Mouse (Mus musculus): ENCODE data around the gene Cwc22.
"Not testable (repeated sequence)": the region's sequence is repeated elsewhere in the genome, so short reads cannot be mapped to it uniquely, and the experiment has no call there.

Cwc22 gene

GRCm38 (mm10) chr2:77898436-77898835 lies 47.7 kb downstream of the Cwc22 start:
- DNase-seq (ENCODE audit: inconsistent ontology term): no peak

GRCm38 (mm10) chr2:77897988-77898387 lies 48.2 kb downstream of the Cwc22 start:
- no peak for DNase-seq (ENCODE audit: inconsistent ontology term)

- DNase-seq (ENCODE audit: inconsistent ontology term): no peak
Observed at GRCm38 (mm10) chr2:77897558-77897899, 48.6 kb downstream of the Cwc22 start.

- DNase-seq (ENCODE audit: inconsistent ontology term): no peak
Observed at GRCm38 (mm10) chr2:77896843-77897557, 49.2 kb downstream of the Cwc22 start.

- DNase-seq (ENCODE audit: inconsistent ontology term): not testable (repeated sequence)
Observed at GRCm38 (mm10) chr2:77895906-77896570, 50.1 kb downstream of the Cwc22 start.

- DNase-seq (ENCODE audit: inconsistent ontology term): no peak
Observed at GRCm38 (mm10) chr2:77894896-77895295, 51.3 kb downstream of the Cwc22 start.

- no peak for DNase-seq (ENCODE audit: inconsistent ontology term)
Observed at GRCm38 (mm10) chr2:77893505-77893904, 52.7 kb downstream of the Cwc22 start.

- no peak for DNase-seq (ENCODE audit: inconsistent ontology term)
Observed at GRCm38 (mm10) chr2:77892573-77892972, 53.6 kb downstream of the Cwc22 start.

GRCm38 (mm10) chr2:77890836-77891438 lies 55.2 kb downstream of the Cwc22 start:
- no peak for DNase-seq (ENCODE audit: inconsistent ontology term)

- no peak for DNase-seq (ENCODE audit: inconsistent ontology term)
Observed at GRCm38 (mm10) chr2:77889949-77890348, 56.2 kb downstream of the Cwc22 start.

GRCm38 (mm10) chr2:77889401-77889800 lies 56.8 kb downstream of the Cwc22 start:
- no peak for DNase-seq (ENCODE audit: inconsistent ontology term)

GRCm38 (mm10) chr2:77888826-77889225 lies 57.3 kb downstream of the Cwc22 start:
- no peak for DNase-seq (ENCODE audit: inconsistent ontology term)

GRCm38 (mm10) chr2:77888056-77888455 lies 58.1 kb downstream of the Cwc22 start:
- DNase-seq (ENCODE audit: inconsistent ontology term): no peak

- DNase-seq (ENCODE audit: inconsistent ontology term): no peak
Observed at GRCm38 (mm10) chr2:77887166-77887565, 59.0 kb downstream of the Cwc22 start.

GRCm38 (mm10) chr2:77885491-77886130 lies 60.6 kb downstream of the Cwc22 start:
- no peak for DNase-seq (ENCODE audit: inconsistent ontology term)

- no peak for DNase-seq (ENCODE audit: inconsistent ontology term)
Observed at GRCm38 (mm10) chr2:77885036-77885435, 61.1 kb downstream of the Cwc22 start.

- no peak for DNase-seq (ENCODE audit: inconsistent ontology term)
Observed at GRCm38 (mm10) chr2:77884491-77884890, 61.7 kb downstream of the Cwc22 start.

- DNase-seq (ENCODE audit: inconsistent ontology term): no peak
Observed at GRCm38 (mm10) chr2:77882961-77883360, 63.2 kb downstream of the Cwc22 start.

GRCm38 (mm10) chr2:77881301-77882199 lies 64.6 kb downstream of the Cwc22 start:
- no peak for DNase-seq (ENCODE audit: inconsistent ontology term)

GRCm38 (mm10) chr2:77880351-77880750 lies 65.8 kb downstream of the Cwc22 start:
- DNase-seq (ENCODE audit: inconsistent ontology term): no peak

GRCm38 (mm10) chr2:77879736-77880135 lies 66.4 kb downstream of the Cwc22 start:
- no peak for DNase-seq (ENCODE audit: inconsistent ontology term)
